Mouse (Mus musculus) urinary bladder, postnatal 25 days (tissue): ENCODE results near the gene Pex14.

ENCODE experiments used
- DNase-seq: peaks from one replicate; pipeline ENCODE4 v3.0.0; 2022; ENCODE audit warnings: low spot score

Gene Pex14

GRCm38 (mm10) chr4:148950932-148951650 is 148.6 kb downstream of the Pex14 start:
- no peak for DNase-seq

- DNase-seq: no peak
Observed at GRCm38 (mm10) chr4:148950487-148950886, 149.2 kb downstream of the Pex14 start.

GRCm38 (mm10) chr4:148947833-148948388 is 151.8 kb downstream of the Pex14 start:
- DNase-seq: peak; percentile 72

- DNase-seq: no peak
Observed at GRCm38 (mm10) chr4:148946071-148946470, 153.6 kb downstream of the Pex14 start.

GRCm38 (mm10) chr4:148945476-148945881 is 154.2 kb downstream of the Pex14 start:
- peak; percentile 30 for DNase-seq

- DNase-seq: no peak
Observed at GRCm38 (mm10) chr4:148943099-148943498, 156.6 kb downstream of the Pex14 start.

- no peak for DNase-seq
Observed at GRCm38 (mm10) chr4:148941321-148941720, 158.4 kb downstream of the Pex14 start.

GRCm38 (mm10) chr4:148940674-148941211 is 158.9 kb downstream of the Pex14 start:
- peak; percentile 56 for DNase-seq

GRCm38 (mm10) chr4:148938546-148938945 is 161.1 kb downstream of the Pex14 start:
- no peak for DNase-seq

- no peak for DNase-seq
Observed at GRCm38 (mm10) chr4:148936727-148937126, 162.9 kb downstream of the Pex14 start.

GRCm38 (mm10) chr4:148936111-148936510 is 163.6 kb downstream of the Pex14 start:
- DNase-seq: no peak

- DNase-seq: peak; percentile 36
Observed at GRCm38 (mm10) chr4:148935211-148935610, 164.5 kb downstream of the Pex14 start.

- no peak for DNase-seq
Observed at GRCm38 (mm10) chr4:148933109-148933508, 166.6 kb downstream of the Pex14 start.

GRCm38 (mm10) chr4:148930721-148931229 is 168.9 kb downstream of the Pex14 start:
- DNase-seq: no peak

- no peak for DNase-seq
Observed at GRCm38 (mm10) chr4:148928876-148929275, 170.8 kb downstream of the Pex14 start.

- no peak for DNase-seq
Observed at GRCm38 (mm10) chr4:148928316-148928715, 171.4 kb downstream of the Pex14 start.

GRCm38 (mm10) chr4:148926459-148926858 is 173.2 kb downstream of the Pex14 start:
- DNase-seq: no peak

GRCm38 (mm10) chr4:148925589-148926359 is 173.9 kb downstream of the Pex14 start:
- DNase-seq: no peak

- no peak for DNase-seq
Observed at GRCm38 (mm10) chr4:148923976-148924375, 175.7 kb downstream of the Pex14 start.

GRCm38 (mm10) chr4:148923414-148923813 is 176.3 kb downstream of the Pex14 start:
- no peak for DNase-seq

- no peak for DNase-seq
Observed at GRCm38 (mm10) chr4:148922221-148922700, 177.4 kb downstream of the Pex14 start.

- no peak for DNase-seq
Observed at GRCm38 (mm10) chr4:148920610-148921009, 179.1 kb downstream of the Pex14 start.
